Mouse (Mus musculus): ENCODE measurements around the gene Tmem203.
"Not testable (repeated sequence)": the region's sequence is repeated elsewhere in the genome, so short reads cannot be mapped to it uniquely, and the experiment has no call there.

The Tmem203 gene

DNA sequence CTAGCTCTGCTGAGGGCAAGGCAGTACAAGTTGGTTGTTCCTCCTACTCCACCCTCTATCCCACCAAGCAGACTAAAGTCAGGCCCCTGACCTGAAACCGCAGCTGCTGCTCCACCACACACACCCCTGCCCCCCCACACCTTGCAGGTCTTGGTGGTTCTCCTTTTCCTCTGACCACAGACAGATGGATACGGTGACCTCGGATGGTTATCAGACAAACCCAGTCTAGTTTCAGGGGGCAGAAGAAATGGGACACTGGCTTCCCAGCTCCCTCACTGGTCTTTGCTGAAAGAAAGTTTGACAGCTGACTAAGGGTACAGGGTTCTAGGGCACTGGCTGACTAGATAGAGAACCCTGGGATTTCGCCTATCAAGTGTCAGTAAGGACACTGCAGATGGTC lies 21.8 kb upstream of the Tmem203 start:
- no peak for DNase-seq (ENCODE audit: low read depth, low spot score)

- no peak for DNase-seq (ENCODE audit: low read depth, low spot score)
These were observed 21.2 kb upstream of the Tmem203 start, which contains the start of gene Slc34a3 for GRCm38 (mm10) chr2:25234050-25234449. Gene Slc34a3, minus strand, starts transcription at chr2:25234364.

- DNase-seq (ENCODE audit: low read depth, low spot score), result no peak
These were observed 20.6 kb upstream of the Tmem203 start for GRCm38 (mm10) chr2:25234551-25235220.

DNA sequence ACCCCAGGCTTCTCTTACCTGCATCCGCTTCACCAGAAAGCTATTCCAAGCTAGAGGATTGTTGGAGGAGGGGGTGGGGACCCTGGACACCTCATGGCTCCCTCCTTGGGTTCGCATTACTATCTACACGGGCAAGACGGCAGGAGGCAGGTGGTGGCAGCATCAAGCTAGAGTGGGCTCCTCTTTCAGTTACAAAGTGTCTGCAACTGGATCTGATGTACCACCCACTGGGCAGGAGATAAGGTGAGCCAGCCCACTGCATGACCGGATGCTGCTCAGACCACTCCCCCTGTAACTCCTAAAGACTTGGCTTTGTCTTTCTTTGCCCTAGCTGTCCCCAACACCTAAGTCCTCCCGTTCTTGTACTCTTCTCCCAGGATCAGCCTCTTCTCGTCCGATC lies 18.6 kb upstream of the Tmem203 start, which contains the start of gene Rnf224:
Rnf224 (minus strand) TSS at position 174 of the 400 bp plus-strand sequence.
- no peak for DNase-seq (ENCODE audit: low read depth, low spot score)

- no peak for DNase-seq (ENCODE audit: low read depth, low spot score)
These were observed 17.7 kb upstream of the Tmem203 start for GRCm38 (mm10) chr2:25237522-25237921.

- no peak for DNase-seq (ENCODE audit: low read depth, low spot score)
These were observed 17.1 kb upstream of the Tmem203 start for GRCm38 (mm10) chr2:25238106-25238505.

- no peak for DNase-seq (ENCODE audit: low read depth, low spot score)
These were observed 15.5 kb upstream of the Tmem203 start for GRCm38 (mm10) chr2:25239766-25240165.

GRCm38 (mm10) chr2:25240310-25240709 lies 14.9 kb upstream of the Tmem203 start:
- no peak for DNase-seq (ENCODE audit: low read depth, low spot score)

DNA sequence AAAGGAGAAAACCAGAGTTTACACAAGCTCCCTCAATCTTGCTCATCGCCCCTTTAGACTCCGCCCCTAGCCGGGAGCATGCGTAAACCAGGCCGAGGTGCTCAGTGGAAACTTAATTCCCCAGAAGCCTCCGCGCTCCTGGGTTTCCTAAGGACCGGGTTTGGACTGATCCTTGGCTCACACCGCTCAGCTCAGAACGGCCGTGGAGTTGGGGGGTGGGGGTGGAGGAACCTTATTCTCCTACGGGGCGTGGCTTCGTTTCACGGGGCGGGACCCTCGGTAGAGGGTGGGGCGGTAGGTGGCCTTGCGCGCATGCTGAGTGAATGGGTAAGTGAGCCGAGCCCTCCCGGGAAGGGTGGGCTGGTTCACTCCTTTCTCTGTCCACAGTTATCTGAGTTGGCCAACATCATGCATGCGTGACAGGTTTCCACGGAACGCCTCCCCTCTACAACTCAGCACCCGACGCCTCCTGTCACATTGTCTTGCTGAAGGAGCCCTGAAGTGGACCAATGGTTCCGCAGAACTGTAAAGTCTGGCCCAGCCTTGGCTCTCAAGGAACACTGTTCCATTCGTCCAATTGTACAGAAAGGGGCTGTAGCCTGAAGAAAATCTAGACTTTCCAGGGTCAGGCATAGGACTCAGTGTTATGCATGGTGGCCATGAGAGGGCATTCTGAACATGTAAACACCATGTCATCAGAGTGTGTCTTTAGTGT lies 14.4 kb upstream of the Tmem203 start:
- DNase-seq (ENCODE audit: low read depth, low spot score), result peak; percentile 98

GRCm38 (mm10) chr2:25241438-25241775 lies 13.8 kb upstream of the Tmem203 start:
- DNase-seq (ENCODE audit: low read depth, low spot score), result peak; percentile 40

DNA sequence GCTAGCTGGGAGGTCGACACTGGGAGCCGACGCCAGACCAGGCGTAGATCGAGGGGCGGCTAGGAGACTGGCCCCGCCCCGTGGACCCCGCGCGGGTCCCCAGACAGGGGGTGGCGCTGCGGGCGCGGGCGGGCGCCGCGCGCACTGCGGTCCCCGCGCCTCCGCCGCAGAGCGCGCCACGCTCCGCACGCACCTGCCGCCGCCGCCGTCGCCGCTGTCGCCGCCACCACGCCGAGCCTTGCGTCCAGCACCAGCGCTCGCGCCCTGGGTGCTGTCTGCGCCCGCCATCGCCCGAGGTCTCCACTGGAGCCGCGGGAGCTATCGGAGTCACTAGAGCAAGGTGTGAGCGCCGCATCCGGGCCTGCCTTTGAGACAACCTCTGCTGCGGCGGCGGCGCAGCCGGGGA lies 13.1 kb upstream of the Tmem203 start, which contains the start of the genes Rnf208 and Cysrt1:
Rnf208 (plus strand) TSS at position 155 of the 406 bp plus-strand sequence.
Cysrt1 (minus strand) TSS at position 352 of the 406 bp plus-strand sequence.
- peak; percentile 53 for DNase-seq (ENCODE audit: low read depth, low spot score)

DNA sequence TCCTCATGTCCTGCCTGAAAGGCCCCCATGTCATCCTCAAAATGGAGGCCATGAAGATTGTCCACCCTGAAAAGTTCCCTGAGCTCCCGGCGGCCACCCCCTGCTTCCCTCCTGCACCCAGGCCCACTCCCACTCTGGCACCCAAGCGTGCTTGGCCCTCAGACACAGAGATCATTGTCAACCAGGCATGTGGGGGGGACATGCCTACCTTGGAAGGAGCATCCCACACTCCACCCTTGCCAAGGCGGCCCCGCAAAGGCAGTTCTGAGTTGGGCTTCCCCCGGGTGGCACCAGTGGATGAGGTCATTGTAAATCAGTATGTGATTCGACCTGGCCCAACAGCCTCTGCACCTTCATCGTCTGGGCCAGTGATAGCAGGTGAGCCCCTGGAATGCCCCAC lies 11.9 kb upstream of the Tmem203 start:
- no peak for DNase-seq (ENCODE audit: low read depth, low spot score)

DNA sequence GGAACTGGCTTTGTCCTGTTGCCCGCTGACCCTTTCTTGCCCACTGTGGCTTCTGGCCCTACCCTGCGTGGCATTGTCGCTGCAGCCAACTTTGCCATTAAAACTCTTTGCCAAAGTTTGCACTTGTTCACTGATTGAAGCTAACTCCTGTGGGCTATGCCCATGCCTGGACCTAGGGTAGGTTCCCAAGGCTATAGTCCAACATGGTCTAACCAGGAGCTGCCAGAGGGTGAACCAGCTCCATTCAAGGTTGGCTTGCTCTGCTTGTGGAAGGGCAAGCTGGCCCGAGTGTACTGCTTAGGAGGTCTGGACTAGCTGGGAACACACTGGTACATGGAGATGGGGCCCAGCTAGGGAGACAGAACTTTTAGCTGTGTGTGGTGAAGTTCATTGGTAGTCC lies 11.1 kb upstream of the Tmem203 start:
- DNase-seq (ENCODE audit: low read depth, low spot score), result no peak

- DNase-seq (ENCODE audit: low read depth, low spot score), result peak; percentile 43
These were observed 8.8 kb upstream of the Tmem203 start, which contains the start of gene AL732309.1 for GRCm38 (mm10) chr2:25246183-25247072. Gene AL732309.1, minus strand, starts transcription at chr2:25246863.

GRCm38 (mm10) chr2:25252331-25252730 lies 2.9 kb upstream of the Tmem203 start:
- no peak for DNase-seq (ENCODE audit: low read depth, low spot score)

GRCm38 (mm10) chr2:25256443-25257109 lies 1.3 kb downstream of the Tmem203 start:
- peak; percentile 89 for DNase-seq (ENCODE audit: low read depth, low spot score)

GRCm38 (mm10) chr2:25257250-25257649 lies 2.0 kb downstream of the Tmem203 start:
- not testable (repeated sequence) for DNase-seq (ENCODE audit: low read depth, low spot score)

GRCm38 (mm10) chr2:25258887-25259286 lies 3.6 kb downstream of the Tmem203 start:
- peak; percentile 77 for DNase-seq (ENCODE audit: low read depth, low spot score)

- DNase-seq (ENCODE audit: low read depth, low spot score), result no peak
These were observed 6.6 kb downstream of the Tmem203 start for GRCm38 (mm10) chr2:25261870-25262269.

GRCm38 (mm10) chr2:25262291-25262767 lies 7.1 kb downstream of the Tmem203 start, which contains the start of gene Tprn:
Gene Tprn, plus strand, starts transcription at chr2:25262618.
- peak; percentile 100 for DNase-seq (ENCODE audit: low read depth, low spot score)
